Mouse (Mus musculus) ES-Bruce4 (cell line): Measurements from ENCODE around the gene Mid2.

Experiments used
- CTCF ChIP-seq: IDR thresholded peaks from one replicate; pipeline ENCODE4 v1.8.1; 2011; ENCODE audit warnings: low read depth, low read length
- EP300 ChIP-seq: IDR thresholded peaks from 2 replicates; pipeline ENCODE4 v1.6.1; 2011; ENCODE audit warnings: low read depth, low read length; ENCODE audit not compliant: insufficient read depth

DNA sequence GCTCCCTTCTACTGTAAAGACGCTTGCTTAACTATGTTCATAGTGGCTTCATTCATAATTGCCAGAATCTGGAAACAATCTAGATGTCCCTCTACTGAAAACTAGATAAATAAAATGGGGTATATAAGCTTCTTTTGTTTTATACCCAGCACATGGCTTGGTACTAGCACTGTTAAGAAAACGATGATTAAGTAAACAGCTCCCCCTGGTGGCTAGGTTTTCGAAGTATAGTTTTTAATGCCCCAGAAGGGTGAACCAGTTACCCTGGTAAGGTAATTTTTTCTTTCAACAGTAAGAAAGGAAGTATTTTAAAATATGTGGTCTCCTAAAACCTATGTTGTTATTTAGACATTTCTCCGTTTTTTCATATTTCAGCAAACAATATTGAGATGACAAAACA is 58.0 kb downstream of the Mid2 start:
- no peak for TF ChIP-seq EP300
- TF ChIP-seq CTCF: no peak
